Mouse (Mus musculus) myocyte (in vitro differentiated cells): ENCODE results near the gene Pwwp2b. TPM values are rescaled to one million over a fixed set of nuclear protein-coding genes. Genes with fewer than 3 reads are reported as not detected.
A peak's percentile ranks its signal among the peaks of the same experiment; 100 is the strongest.

ENCODE experiments used
- H3K27me3 ChIP-seq: one replicate; pipeline ENCODE4 v1.6.1; 2011; ENCODE audit not compliant: control insufficient read depth, insufficient read depth, insufficient read length
- H3K36me3 ChIP-seq: one replicate; pipeline ENCODE4 v1.6.1; 2011; ENCODE audit not compliant: control insufficient read depth, insufficient read depth
- H3K4me2 ChIP-seq: one replicate; pipeline ENCODE4 v1.6.1; 2011; ENCODE audit warnings: low read depth, control low read depth
- H3K4me3 ChIP-seq: one replicate; pipeline ENCODE4 v1.5.1; 2011; ENCODE audit warnings: mild to moderate bottlenecking, control low read depth, moderate library complexity
- H3K79me2 ChIP-seq: one replicate; pipeline ENCODE4 v1.6.1; 2011; ENCODE audit not compliant: control insufficient read depth, insufficient read depth
- H3ac ChIP-seq: one replicate; pipeline ENCODE4 v1.6.1; 2011; ENCODE audit not compliant: control insufficient read depth, insufficient read length
- CEBPB ChIP-seq: IDR thresholded peaks from 2 replicates; pipeline ENCODE4 v1.6.1; 2011; ENCODE audit warnings: mild to moderate bottlenecking, moderate library complexity; ENCODE audit not compliant: poor library complexity, insufficient read depth, severe bottlenecking
- E2F4 ChIP-seq: IDR thresholded peaks from one replicate; pipeline ENCODE4 v1.6.1; 2011; ENCODE audit warnings: mild to moderate bottlenecking, control low read depth, moderate library complexity; ENCODE audit not compliant: insufficient read depth
- MAX ChIP-seq: IDR thresholded peaks from one replicate; pipeline ENCODE4 v1.6.1; 2011; ENCODE audit warnings: low read depth, mild to moderate bottlenecking, control low read depth
- MYOD1 ChIP-seq, 3 experiments: IDR thresholded peaks; one replicate each; pipeline ENCODE4 v1.6.1; 2011; ENCODE audit warnings: control low read depth in 2 of 3, low read depth in 2 of 3, mild to moderate bottlenecking in 2 of 3, moderate library complexity in 1 of 3; ENCODE audit not compliant: insufficient read length in 2 of 3, control insufficient read depth in 1 of 3
- MYOG ChIP-seq, 3 experiments: IDR thresholded peaks; one replicate each; pipeline ENCODE4 v1.6.1; 2011; ENCODE audit warnings: control low read depth in 2 of 3, low read depth in 2 of 3, mild to moderate bottlenecking in 2 of 3; ENCODE audit not compliant: insufficient read length in 2 of 3, control insufficient read depth in 1 of 3, insufficient read depth in 1 of 3
- POLR2A ChIP-seq: IDR thresholded peaks from one replicate; pipeline ENCODE4 v1.6.1; 2011; ENCODE audit warnings: low read depth, mild to moderate bottlenecking, control low read depth, moderate library complexity; ENCODE audit not compliant: insufficient read length
- POLR2AphosphoS2 ChIP-seq: IDR thresholded peaks from one replicate; pipeline ENCODE4 v1.6.1; 2011; ENCODE audit warnings: low read depth, control low read depth; ENCODE audit not compliant: insufficient read length
- REST ChIP-seq: IDR thresholded peaks from one replicate; pipeline ENCODE4 v1.6.1; 2011; ENCODE audit warnings: mild to moderate bottlenecking, control low read depth, moderate library complexity; ENCODE audit not compliant: insufficient read depth, insufficient read length
- SRF ChIP-seq: IDR thresholded peaks from one replicate; pipeline ENCODE4 v1.6.1; 2011; ENCODE audit warnings: low read depth; ENCODE audit not compliant: control insufficient read depth, insufficient read length
- TCF12 ChIP-seq: IDR thresholded peaks from one replicate; pipeline ENCODE4 v1.6.1; 2011; ENCODE audit warnings: mild to moderate bottlenecking, control low read depth; ENCODE audit not compliant: poor library complexity, insufficient read depth, severe bottlenecking
- TCF3 ChIP-seq: IDR thresholded peaks from one replicate; pipeline ENCODE4 v1.6.1; 2011; ENCODE audit warnings: low read depth, control low read depth; ENCODE audit not compliant: insufficient read length
- USF1 ChIP-seq: IDR thresholded peaks from one replicate; pipeline ENCODE4 v1.6.1; 2011; ENCODE audit warnings: low read depth, mild to moderate bottlenecking, control low read depth, moderate library complexity
- polyA plus RNA-seq: library from polyadenylated mRNA; unstranded; fragments of >200 nt; fragmentation: generic; extraction: Trizol; gene quantifications from one replicate; pipeline ENCODE4 v1.2.1, GENCODE M21; 2012; ENCODE audit warnings: missing spikeins

Pwwp2b gene
- polyA plus RNA-seq, 1 experiment, result 9.6 TPM

GRCm38 (mm10) chr7:139295653-139296052, 47.4 kb downstream of the Pwwp2b start:
- H3K4me3 ChIP-seq, result no peak overlapping the region
- no peak overlapping the region for H3ac ChIP-seq
- H3K27me3 ChIP-seq, result no peaks in the 10 kb centered on the region
- no peaks in the 10 kb centered on the region for H3K36me3 ChIP-seq
- 0 out of 2 replicates have a peak, but pooled peaks have one; percentile 15 for TF ChIP-seq CEBPB
- peak; percentile 43 for TF ChIP-seq POLR2A
- no peak for TF ChIP-seq MYOD1 (IDR thresholded peaks at IDR 0.05; ENCODE audit: control insufficient read depth in 1 of 3, insufficient read length in 2 of 3, low read depth in 2 of 3)
- H3K79me2 ChIP-seq, result no peaks in the 10 kb centered on the region
- peak overlapping the region; percentile 57 for H3K4me2 ChIP-seq

- no peaks in the 10 kb centered on the region for H3K27me3 ChIP-seq
- no peaks in the 10 kb centered on the region for H3K36me3 ChIP-seq
- H3ac ChIP-seq, result no peak overlapping the region
- H3K4me3 ChIP-seq, result no peak overlapping the region
- no peak overlapping the region for H3K4me2 ChIP-seq
- TF ChIP-seq POLR2AphosphoS2 (no peak), REST (no peak), MAX (no peak), TCF12 (no peak), CEBPB (no peak), USF1 (no peak), POLR2A (no peak), MYOG (IDR thresholded peaks at IDR 0.05; ENCODE audit: control insufficient read depth in 1 of 3, insufficient read depth in 1 of 3, insufficient read length in 2 of 3, low read depth in 2 of 3) (no peak), E2F4 (no peak), TCF3 (no peak), SRF (no peak), MYOD1 (IDR thresholded peaks at IDR 0.05; ENCODE audit: control insufficient read depth in 1 of 3, insufficient read length in 2 of 3, low read depth in 2 of 3) (no peak)
- no peaks in the 10 kb centered on the region for H3K79me2 ChIP-seq
Observed at GRCm38 (mm10) chr7:139296552-139297100, 48.3 kb downstream of the Pwwp2b start.

- H3K79me2 ChIP-seq, result no peaks in the 10 kb centered on the region
- H3K4me2 ChIP-seq, result no peak overlapping the region
- H3K27me3 ChIP-seq, result no peaks in the 10 kb centered on the region
- no peaks in the 10 kb centered on the region for H3K36me3 ChIP-seq
- no peak overlapping the region for H3ac ChIP-seq
- TF ChIP-seq MAX (no peak), MYOG (IDR thresholded peaks at IDR 0.05; ENCODE audit: control insufficient read depth in 1 of 3, insufficient read depth in 1 of 3, insufficient read length in 2 of 3, low read depth in 2 of 3) (no peak), POLR2AphosphoS2 (no peak), TCF12 (no peak), CEBPB (no peak), E2F4 (no peak), SRF (no peak), USF1 (no peak), TCF3 (no peak), REST (no peak), MYOD1 (IDR thresholded peaks at IDR 0.05; ENCODE audit: control insufficient read depth in 1 of 3, insufficient read length in 2 of 3, low read depth in 2 of 3) (no peak), POLR2A (no peak)
- H3K4me3 ChIP-seq, result no peak overlapping the region
Observed at GRCm38 (mm10) chr7:139298446-139298845, 50.2 kb downstream of the Pwwp2b start.

- Histone ChIP-seq H3ac (no peak overlapping the region), H3K36me3 (no peaks in the 10 kb centered on the region), H3K4me2 (no peak overlapping the region), H3K27me3 (no peaks in the 10 kb centered on the region), H3K79me2 (no peaks in the 10 kb centered on the region), H3K4me3 (no peak overlapping the region)
- TF ChIP-seq MAX (no peak), POLR2A (no peak), TCF3 (no peak), SRF (no peak), MYOD1 (IDR thresholded peaks at IDR 0.05; ENCODE audit: control insufficient read depth in 1 of 3, insufficient read length in 2 of 3, low read depth in 2 of 3) (no peak), TCF12 (no peak)
Observed at GRCm38 (mm10) chr7:139299424-139299823, 51.1 kb downstream of the Pwwp2b start.

- TF ChIP-seq TCF12, result no peak
- no peak for TF ChIP-seq MAX
- no peak for TF ChIP-seq E2F4
- no peak for TF ChIP-seq POLR2A
- no peak for TF ChIP-seq MYOD1 (IDR thresholded peaks at IDR 0.05; ENCODE audit: control insufficient read depth in 1 of 3, insufficient read length in 2 of 3, low read depth in 2 of 3)
- TF ChIP-seq SRF, result no peak
- no peak for TF ChIP-seq REST
- TF ChIP-seq CEBPB, result no peak
- no peak for TF ChIP-seq TCF3
- no peak for TF ChIP-seq USF1
- TF ChIP-seq MYOG (IDR thresholded peaks at IDR 0.05; ENCODE audit: control insufficient read depth in 1 of 3, insufficient read depth in 1 of 3, insufficient read length in 2 of 3, low read depth in 2 of 3), result no peak
- no peak for TF ChIP-seq POLR2AphosphoS2
- no peak overlapping the region for H3K4me3 ChIP-seq
- H3K36me3 ChIP-seq, result no peaks in the 10 kb centered on the region
- H3K27me3 ChIP-seq, result no peaks in the 10 kb centered on the region
- H3ac ChIP-seq, result no peak overlapping the region
- H3K4me2 ChIP-seq, result no peak overlapping the region
- no peaks in the 10 kb centered on the region for H3K79me2 ChIP-seq
Observed at GRCm38 (mm10) chr7:139300423-139300822, 52.1 kb downstream of the Pwwp2b start.
